8 mouse cellular contexts compared by ENCODE assay signal in genomic region chr11:76410826-76411225, GRCm38 (mm10). TPM values are rescaled to one million over a fixed set of nuclear protein-coding genes. Genes with fewer than 3 reads are reported as not detected.
DNase-seq lines count a peak whose midpoint lies in the region; ATAC-seq and TF ChIP-seq lines count a peak whose summit lies in the region.

No protein-coding gene starts in this region.

- in situ Hi-C loops in CH12.LX (cut with MboI; ENCODE audit: low pct_ligation_motif_present, low pct_unique_long_range_greater_than_20kb, low sequenced_read_pairs) = no loop called here

- TF ChIP-seq RAD21 in CH12.LX (IDR thresholded peaks at IDR 0.05; ENCODE audit: low read depth, low read length) = peak; percentile 58

- WGBS in kidney, adult 2 months = 67% methylated on average over 12 of the region's 12 CpGs
- WGBS in kidney, embryonic 16.5 days = 77% methylated on average over 12 of the region's 12 CpGs
- 76% methylated on average over 12 of the region's 12 CpGs for WGBS in limb, embryonic 10.5 days

- H3K79me2 ChIP-seq in CH12.LX (replicated peaks; ENCODE audit: control insufficient read depth, extremely low read depth, insufficient read depth, poor library complexity, severe bottlenecking) = peaks cover 25% of the 10 kb centered on the region

- TF ChIP-seq POLR2A in kidney, adult 2 months (IDR thresholded peaks at IDR 0.05; ENCODE audit: low read depth, low read length) = no peak
- no peak for TF ChIP-seq POLR2A in CH12.LX (IDR thresholded peaks at IDR 0.05; ENCODE audit: low read depth, low read length)

- H3K4me3 ChIP-seq in kidney, adult 2 months (ENCODE audit: insufficient read depth, low read depth, low read length) = no peak overlapping the region
- H3K4me3 ChIP-seq in kidney, embryonic 16.5 days (ENCODE audit: low read length) = no peak overlapping the region
- no peak overlapping the region for H3K4me3 ChIP-seq in CH12.LX (replicated peaks in 1 of 3; ENCODE audit: low read depth in 2 of 3, low read length in 2 of 3, poor library complexity in 1 of 3)
- H3K4me3 ChIP-seq in limb, embryonic 10.5 days = no peak overlapping the region

- DNase-seq in kidney, adult 2 months = peak; percentile 52
- DNase-seq in CH12.LX (ENCODE audit: extremely low read depth) = peak; percentile 78
- DNase-seq in T-cell, adult 2 months (ENCODE audit: low spot score) = peak; percentile 61
- DNase-seq in embryo, embryonic 11 days = peak; percentile 76
- peak; percentile 79 for DNase-seq in limb, embryonic 10.5 days (ENCODE audit: low spot score)
- DNase-seq in right cerebral cortex, postnatal 10 days (ENCODE audit: low spot score in 2 of 2) = peak; percentile 73 to 76

- no peak overlapping the region for H3K4me2 ChIP-seq in kidney, embryonic 16.5 days (replicated peaks; ENCODE audit: low read depth, low read length)
- no peak overlapping the region for H3K4me2 ChIP-seq in CH12.LX (ENCODE audit: insufficient read depth, low read depth, poor library complexity, severe bottlenecking)

- no peak for TF ChIP-seq EP300 in CH12.LX (IDR thresholded peaks at IDR 0.05; ENCODE audit: low read length)

- dilution Hi-C loops in CH12.LX (cut with MboI; ENCODE audit: extremely low pct_ligation_motif_present, extremely low pct_unique_long_range_greater_than_20kb, low sequenced_read_pairs) = no loop called here

- H3K9me3 ChIP-seq in kidney, embryonic 16.5 days (ENCODE audit: low read length) = no peaks in the 10 kb centered on the region
- H3K9me3 ChIP-seq in CH12.LX (replicated peaks; ENCODE audit: low read length) = no peaks in the 10 kb centered on the region
- no peaks in the 10 kb centered on the region for H3K9me3 ChIP-seq in limb, embryonic 10.5 days (replicated peaks)

- H3K4me1 ChIP-seq in kidney, adult 2 months (ENCODE audit: control insufficient read depth, insufficient read depth, low read length) = no peaks in the 10 kb centered on the region
- H3K4me1 ChIP-seq in kidney, embryonic 16.5 days (ENCODE audit: insufficient read depth, low read length) = 0 out of 2 replicates have a peak, but pooled peaks cover 8% of the 10 kb centered on the region
- peaks cover 0 to 28% of the 10 kb centered on the region in 2 experiments; a peak in 2 of 4 replicates for H3K4me1 ChIP-seq in CH12.LX (ENCODE audit: control insufficient read depth in 1 of 2, insufficient read depth in 2 of 2)
- H3K4me1 ChIP-seq in limb, embryonic 10.5 days = peaks cover 24% of the 10 kb centered on the region

- no peaks in the 10 kb centered on the region for H3K27me3 ChIP-seq in kidney, adult 2 months (replicated peaks; ENCODE audit: control insufficient read depth, insufficient read depth, low read length)
- no peaks in the 10 kb centered on the region for H3K27me3 ChIP-seq in kidney, embryonic 16.5 days (ENCODE audit: insufficient read depth, low read length)
- H3K27me3 ChIP-seq in CH12.LX (replicated peaks) = no peaks in the 10 kb centered on the region
- H3K27me3 ChIP-seq in limb, embryonic 10.5 days (ENCODE audit: low read depth, poor library complexity, severe bottlenecking) = no peaks in the 10 kb centered on the region

- H3K36me3 ChIP-seq in kidney, adult 2 months (ENCODE audit: control insufficient read depth, insufficient read depth, low read length) = no peaks in the 10 kb centered on the region; the same call in 1 of the 2 replicates
- H3K36me3 ChIP-seq in kidney, embryonic 16.5 days (ENCODE audit: insufficient read depth, low read length) = peaks cover 39% of the 10 kb centered on the region
- H3K36me3 ChIP-seq in CH12.LX (replicated peaks in 1 of 2; ENCODE audit: control insufficient read depth in 1 of 2, insufficient read depth in 1 of 2, low read length in 1 of 2) = peaks cover 41 to 66% of the 10 kb centered on the region in 2 experiments
- peaks cover 59% of the 10 kb centered on the region for H3K36me3 ChIP-seq in limb, embryonic 10.5 days

- no peak overlapping the region for H3K9ac ChIP-seq in kidney, embryonic 16.5 days (replicated peaks; ENCODE audit: low read length)
- H3K9ac ChIP-seq in CH12.LX (ENCODE audit: insufficient read depth, low read depth) = no peak overlapping the region

- peak; percentile 44 for TF ChIP-seq CTCF in kidney, adult 2 months (conservative IDR thresholded peaks at IDR 0.05; ENCODE audit: insufficient read depth, insufficient read length, low read depth, low read length)
- peak; percentile 76 to 84 for TF ChIP-seq CTCF in CH12.LX (conservative IDR thresholded peaks at IDR 0.05 in 1 of 2, IDR thresholded peaks at IDR 0.05 in 1 of 2; ENCODE audit: low read depth in 2 of 2, low read length in 2 of 2)

- ATAC-seq in kidney, embryonic 16.5 days (ENCODE audit: low FRiP score, low TSS enrichment) = no peak
- no peak for ATAC-seq in granulocyte monocyte progenitor cell, adult 5-6 weeks (replicated peaks; ENCODE audit: poor library complexity, severe bottlenecking)

- no peak overlapping the region for H3K27ac ChIP-seq in kidney, adult 2 months (ENCODE audit: insufficient read depth, low read depth, low read length)
- H3K27ac ChIP-seq in kidney, embryonic 16.5 days (ENCODE audit: low read length) = no peak overlapping the region
- H3K27ac ChIP-seq in CH12.LX (ENCODE audit: insufficient read depth, low read depth) = no peak overlapping the region
- H3K27ac ChIP-seq in limb, embryonic 10.5 days = no peak overlapping the region

TF ChIP-seq in CH12.LX, 34 proteins besides CTCF, POLR2A, EP300 and RAD21:
- TF ChIP-seq USF1 (IDR thresholded peaks at IDR 0.05; ENCODE audit: low read depth, low read length) = no peak
- TF ChIP-seq HCFC1 (IDR thresholded peaks at IDR 0.05; ENCODE audit: low read depth, low read length) = no peak
- TF ChIP-seq ETS1 (conservative IDR thresholded peaks at IDR 0.05; ENCODE audit: low read depth, low read length) = no peak
- TF ChIP-seq ELF1 (IDR thresholded peaks at IDR 0.05; ENCODE audit: low read depth, low read length) = peak; percentile 18; the same call in 1 of the 2 replicates
- TF ChIP-seq CHD2 (IDR thresholded peaks at IDR 0.05; ENCODE audit: low read length) = no peak
- TF ChIP-seq NELFE (IDR thresholded peaks at IDR 0.05; ENCODE audit: low read depth, low read length) = peak; percentile 21; the same call in 1 of the 2 replicates
- no peak for TF ChIP-seq MAZ (IDR thresholded peaks at IDR 0.05; ENCODE audit: low read depth, low read length)
- TF ChIP-seq SMC3 (IDR thresholded peaks at IDR 0.05; ENCODE audit: low read depth, low read length) = peak; percentile 51
- no peak for TF ChIP-seq E2F4 (IDR thresholded peaks at IDR 0.05; ENCODE audit: insufficient replicate concordance, low read depth, low read length)

RNA-seq across cellular contexts. Expression of gene Timm22, which starts 4.1 kb away (rescaled TPM):
- 16.1 and 17.4 TPM in 2 replicates for polyA plus RNA-seq in kidney, adult 2 months (2012; rRNA removed)
- 106 and 112 TPM in 2 replicates for polyA plus RNA-seq in kidney, embryonic 16.5 days (2015; fragmentation: Nextera tagmentation; extraction: Ambion mirVana)
- total RNA-seq in CH12.LX (2012; rRNA removed) (53.8 and 65.2 TPM in 2 replicates), CH12.LX (2014; rRNA removed) (81.4 and 81.5 TPM in 2 replicates)
- 44.6 and 62.5 TPM in 2 replicates for polyA plus RNA-seq in CH12.LX (2012; ENCODE audit: insufficient read length, low read depth)
- 144 and 147 TPM in 2 replicates for polyA plus RNA-seq in limb, embryonic 10.5 days (2016; fragmentation: Nextera tagmentation; extraction: Ambion mirVana)
- 21.3 and 32.4 TPM in 2 replicates for total RNA-seq in granulocyte monocyte progenitor cell, adult 5-6 weeks (2014; fragmentation: Nextera tagmentation)
- total RNA-seq in granulocyte monocyte progenitor cell, adult 5-6 weeks (2017) = 9.9 and 13.9 TPM in 2 replicates

RNA-seq across cellular contexts. Expression of gene Nxn, which starts 11.9 kb away (rescaled TPM):
- 10.0 and 10.6 TPM in 2 replicates for polyA plus RNA-seq in kidney, adult 2 months (2012; rRNA removed)
- polyA plus RNA-seq in kidney, embryonic 16.5 days (2015; fragmentation: Nextera tagmentation; extraction: Ambion mirVana) = 26.9 and 29.5 TPM in 2 replicates
- total RNA-seq in CH12.LX (2012; rRNA removed) = 16.5 and 19.2 TPM in 2 replicates
- 12.9 and 15.3 TPM in 2 replicates for total RNA-seq in CH12.LX (2014; rRNA removed)
- polyA plus RNA-seq in CH12.LX (2012; ENCODE audit: insufficient read length, low read depth) = 24.8 and 25.0 TPM in 2 replicates
- 53.3 and 55.7 TPM in 2 replicates for polyA plus RNA-seq in limb, embryonic 10.5 days (2016; fragmentation: Nextera tagmentation; extraction: Ambion mirVana)
- 29.6 and 32.3 TPM in 2 replicates for total RNA-seq in granulocyte monocyte progenitor cell, adult 5-6 weeks (2014; fragmentation: Nextera tagmentation)
- total RNA-seq in granulocyte monocyte progenitor cell, adult 5-6 weeks (2017) = 24.1 and 25.5 TPM in 2 replicates
